Mouse (Mus musculus) ES-E14 (cell line): ENCODE results near the gene Fam3b. TPM values are rescaled to one million over a fixed set of nuclear protein-coding genes. Genes with fewer than 3 reads are reported as not detected.

ENCODE experiments used
- DNase-seq: peaks from one replicate; pipeline ENCODE4 v3.0.0-alpha.2; 2013; ENCODE audit warnings: low read depth, low spot score
- H3K27ac ChIP-seq: 2 replicates; pipeline ENCODE4 v1.5.1; 2012; ENCODE audit warnings: low read depth, mild to moderate bottlenecking, low read length, moderate library complexity, mixed read lengths; ENCODE audit not compliant: poor library complexity, insufficient read depth, severe bottlenecking
- H3K36me3 ChIP-seq: 2 replicates; pipeline ENCODE4 v1.6.1; 2012; ENCODE audit warnings: mild to moderate bottlenecking, low read length, moderate library complexity, mixed read lengths; ENCODE audit not compliant: control insufficient read depth, poor library complexity, insufficient read depth, severe bottlenecking
- H3K4me1 ChIP-seq, 2 experiments: fragments of 150-350 bp in 1 of 2; sonication (generic) in 1 of 2; 2 replicates each; pipeline ENCODE4 v1.6.1; 2012; ENCODE audit warnings: low read length in 2 of 2, mild to moderate bottlenecking in 1 of 2, mixed read lengths in 1 of 2; ENCODE audit not compliant: control insufficient read depth in 2 of 2, insufficient read depth in 2 of 2, poor library complexity in 1 of 2
- H3K4me3 ChIP-seq, 2 experiments: fragments of 150-350 bp in 1 of 2; sonication (generic) in 1 of 2; 2 replicates each; pipeline ENCODE4 v1.5.1; 2012; ENCODE audit warnings: low read length in 2 of 2, low read depth in 1 of 2, mild to moderate bottlenecking in 1 of 2, mixed read lengths in 1 of 2; ENCODE audit not compliant: insufficient read depth in 1 of 2, poor library complexity in 1 of 2, severe bottlenecking in 1 of 2
- H3K9ac ChIP-seq: 2 replicates; pipeline ENCODE4 v1.6.1; 2012; ENCODE audit warnings: low read depth, mild to moderate bottlenecking, low read length, mixed read lengths; ENCODE audit not compliant: poor library complexity, insufficient read depth, severe bottlenecking
- H3K9me3 ChIP-seq: fragments of 150-350 bp; sonication (generic); 2 replicates; pipeline ENCODE4 v1.6.1; 2012; ENCODE audit warnings: low read depth, mild to moderate bottlenecking, low read length; ENCODE audit not compliant: control insufficient read depth, insufficient read depth
- CHD2 ChIP-seq: IDR thresholded peaks from 2 replicates; pipeline ENCODE4 v1.6.1; 2014; ENCODE audit warnings: mild to moderate bottlenecking, low read depth, low read length, inconsistent platforms
- HCFC1 ChIP-seq: IDR thresholded peaks from 2 replicates; pipeline ENCODE4 v1.6.1; 2012; ENCODE audit warnings: low read length, inconsistent platforms, borderline replicate concordance; ENCODE audit not compliant: insufficient read depth
- MAFK ChIP-seq: IDR thresholded peaks from 2 replicates; pipeline ENCODE4 v1.6.1; 2014; ENCODE audit warnings: mild to moderate bottlenecking, low read depth, low read length, inconsistent platforms; ENCODE audit not compliant: insufficient read depth
- ZC3H11A ChIP-seq: IDR thresholded peaks from 2 replicates; pipeline ENCODE4 v1.6.1; 2012; ENCODE audit warnings: low read depth, mild to moderate bottlenecking, inconsistent platforms, low read length, borderline replicate concordance
- ZNF384 ChIP-seq: IDR thresholded peaks from 2 replicates; pipeline ENCODE4 v1.6.1; 2012; ENCODE audit warnings: low read depth, low read length, inconsistent platforms
- in situ Hi-C, 2 experiments: fragments of 600-800 bp; cut with MboI; formaldehyde crosslinking; loops; one replicate each; pipeline ENCODE4 v1.15.1; 2025; ENCODE audit warnings: low sequenced_read_pairs in 2 of 2, inconsistent platforms in 1 of 2; ENCODE audit not compliant: unreplicated experiment in 2 of 2
- total RNA-seq: library from RNA; depleted of rRNA; stranded (reverse); fragments of 300-350 nt; gene quantifications from 2 replicates; pipeline ENCODE4 v1.2.3, GENCODE M21; 2012

Fam3b gene
- total RNA-seq, 1 experiment: 2.5 TPM

- Histone ChIP-seq H3K9me3 (no peaks in the 10 kb centered on the region), H3K27ac (no peak overlapping the region), H3K4me3 (no peak overlapping the region), H3K4me1 (peaks cover 0 to 2% of the 10 kb centered on the region in 2 experiments; a peak in 1 of 4 replicates), H3K36me3 (no peaks in the 10 kb centered on the region), H3K9ac (no peak overlapping the region)
- DNase-seq: no peak
- no peak for TF ChIP-seq CHD2
- TF ChIP-seq ZNF384: no peak
- no peak for TF ChIP-seq MAFK
- no peak for TF ChIP-seq ZC3H11A
- no peak for TF ChIP-seq HCFC1
- in situ Hi-C loops: no loop called here
Observed at GRCm38 (mm10) chr16:97534876-97535461, 20.4 kb upstream of the Fam3b start.

- Histone ChIP-seq H3K9me3 (no peaks in the 10 kb centered on the region), H3K4me3 (no peak overlapping the region), H3K9ac (no peak overlapping the region), H3K4me1 (peaks cover 0 to 2% of the 10 kb centered on the region in 2 experiments; a peak in 1 of 4 replicates), H3K27ac (no peak overlapping the region), H3K36me3 (no peaks in the 10 kb centered on the region)
- DNase-seq: no peak
- in situ Hi-C loops: no loop called here
- no peak for TF ChIP-seq CHD2
- no peak for TF ChIP-seq ZC3H11A
- no peak for TF ChIP-seq MAFK
- no peak for TF ChIP-seq ZNF384
- TF ChIP-seq HCFC1: no peak
Observed at GRCm38 (mm10) chr16:97534448-97534847, 19.8 kb upstream of the Fam3b start.

- Histone ChIP-seq H3K9me3 (no peaks in the 10 kb centered on the region), H3K4me1 (peaks cover 0 to 2% of the 10 kb centered on the region in 2 experiments; a peak in 1 of 4 replicates), H3K9ac (no peak overlapping the region), H3K27ac (no peak overlapping the region), H3K4me3 (no peak overlapping the region), H3K36me3 (no peaks in the 10 kb centered on the region)
- TF ChIP-seq ZNF384: no peak
- no peak for TF ChIP-seq ZC3H11A
- TF ChIP-seq MAFK: no peak
- no peak for TF ChIP-seq HCFC1
- TF ChIP-seq CHD2: no peak
- in situ Hi-C loops: no loop called here
- no peak for DNase-seq
Observed at GRCm38 (mm10) chr16:97533751-97534150, 19.1 kb upstream of the Fam3b start.

- in situ Hi-C loops: no loop called here
- no peak for DNase-seq
- Histone ChIP-seq H3K27ac (no peak overlapping the region), H3K4me1 (peaks cover 0 to 2% of the 10 kb centered on the region in 2 experiments; a peak in 1 of 4 replicates), H3K4me3 (no peak overlapping the region), H3K9me3 (no peaks in the 10 kb centered on the region), H3K9ac (no peak overlapping the region), H3K36me3 (no peaks in the 10 kb centered on the region)
- no peak for TF ChIP-seq HCFC1
- TF ChIP-seq ZC3H11A: no peak
- TF ChIP-seq ZNF384: no peak
- TF ChIP-seq CHD2: no peak
- no peak for TF ChIP-seq MAFK
Observed at GRCm38 (mm10) chr16:97533126-97533525, 18.5 kb upstream of the Fam3b start.

GRCm38 (mm10) chr16:97529241-97529640, 14.6 kb upstream of the Fam3b start:
- TF ChIP-seq ZC3H11A (no peak), HCFC1 (no peak), MAFK (no peak), CHD2 (no peak)
- H3K36me3 ChIP-seq: no peaks in the 10 kb centered on the region
- DNase-seq: no peak
- no peaks in the 10 kb centered on the region for H3K4me1 ChIP-seq
- no peak overlapping the region for H3K4me3 ChIP-seq
- H3K27ac ChIP-seq: no peak overlapping the region
- in situ Hi-C loops: no loop called here
- no peak overlapping the region for H3K9ac ChIP-seq
- H3K9me3 ChIP-seq: no peaks in the 10 kb centered on the region
